Mouse (Mus musculus) embryonic fibroblast, embryonic 13.5 days (primary cell): ENCODE measurements at regions not wholly inside any gene's neighbourhood (a gene's known extent, or its start where the extent isn't known, plus 50 kb on each side); places are given as distances from the start of the nearest gene placed in this dataset.

Experiments used
- CTCF ChIP-seq: IDR thresholded peaks from 2 replicates; pipeline ENCODE4 v1.5.1; 2011; ENCODE audit warnings: mild to moderate bottlenecking, control low read depth, low read length, moderate library complexity, borderline replicate concordance; ENCODE audit not compliant: insufficient read depth
- POLR2A ChIP-seq: IDR thresholded peaks from 2 replicates; pipeline ENCODE4 v1.6.1; 2011; ENCODE audit warnings: low read depth, mild to moderate bottlenecking, control low read depth, low read length, moderate library complexity

DNA sequence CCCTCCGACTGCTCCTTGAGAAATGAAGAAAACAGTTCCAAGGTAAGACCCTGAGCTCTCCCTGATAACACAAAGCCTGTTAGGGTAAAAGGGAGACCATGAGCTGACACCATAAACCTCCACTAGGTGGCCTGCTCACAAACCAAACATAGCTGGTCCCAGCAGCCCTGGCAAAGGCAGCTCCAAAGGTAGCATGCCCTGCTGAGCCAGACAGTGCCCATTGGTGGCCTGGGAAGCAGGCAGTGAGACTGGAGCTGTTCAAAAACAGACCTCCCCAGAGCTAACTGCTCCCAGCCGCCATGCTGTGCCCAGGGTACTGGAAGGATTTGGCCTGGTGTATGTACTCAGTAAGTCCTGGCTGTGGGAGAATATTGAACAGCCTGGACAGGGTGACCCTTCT, 117.1 kb upstream of the Srsf6 start:
- no peak for TF ChIP-seq POLR2A
- TF ChIP-seq CTCF: no peak
